Mouse (Mus musculus) G1E (cell line): ENCODE measurements around the gene Ctsa.

Source experiments
- CTCF ChIP-seq: IDR thresholded peaks from 2 replicates; pipeline ENCODE4 v1.5.1; 2012; ENCODE audit warnings: low read depth, low read length, inconsistent platforms, mixed read lengths
- GATA1 ChIP-seq: IDR thresholded peaks from 2 replicates; pipeline ENCODE4 v1.6.1; 2012; ENCODE audit warnings: borderline replicate concordance, low read length, inconsistent platforms, mixed read lengths
- POLR2AphosphoS5 ChIP-seq: IDR thresholded peaks from 2 replicates; pipeline ENCODE4 v1.6.1; 2012; ENCODE audit warnings: low read depth, low read length, inconsistent platforms; ENCODE audit not compliant: insufficient replicate concordance
- TAL1 ChIP-seq: conservative IDR thresholded peaks from 2 replicates; pipeline ENCODE4 v1.6.1; 2012; ENCODE audit warnings: low read depth, low read length, inconsistent platforms, mixed read lengths

DNA sequence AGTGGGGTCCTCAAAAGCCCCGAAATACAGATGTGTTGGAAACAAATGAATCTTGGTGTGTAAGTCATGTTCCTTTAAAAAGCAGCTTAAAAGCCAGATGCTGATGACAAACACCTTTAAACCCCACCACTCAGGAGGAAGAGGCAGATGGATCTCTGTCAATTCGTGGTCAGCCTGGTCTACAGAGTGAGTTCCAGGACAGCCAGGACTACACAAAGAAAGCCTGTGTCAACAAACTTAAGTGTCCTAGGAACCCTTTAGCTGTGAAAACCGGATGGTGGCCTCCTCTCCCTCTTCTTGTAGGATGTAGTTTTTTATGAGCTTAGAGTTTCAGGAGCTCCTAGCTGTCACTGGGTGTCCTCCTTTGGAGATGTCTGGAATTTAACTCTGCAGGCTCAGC lies 40.9 kb downstream of the Ctsa start:
- no peak for TF ChIP-seq CTCF
- TF ChIP-seq POLR2AphosphoS5 = no peak
- no peak for TF ChIP-seq GATA1
- TF ChIP-seq TAL1 = no peak
